Mouse (Mus musculus) left cerebral cortex, adult 11 months (tissue): Measurements from ENCODE around the gene Entpd2.

ENCODE experiments used
- DNase-seq: peaks from one replicate; pipeline ENCODE4 v3.0.0; 2022; ENCODE audit warnings: low spot score

Entpd2 gene

GRCm38 (mm10) chr2:25395721-25396596 is at the start of gene Entpd2:
TSS of gene Entpd2 (plus strand) at chr2:25395874.
- no peak for DNase-seq

- DNase-seq: no peak
Observed at GRCm38 (mm10) chr2:25348162-25348561, 47.5 kb upstream of the Entpd2 start.

- no peak for DNase-seq
Observed at GRCm38 (mm10) chr2:25349499-25349898, 46.2 kb upstream of the Entpd2 start.

GRCm38 (mm10) chr2:25350701-25351100 is 45.0 kb upstream of the Entpd2 start:
- no peak for DNase-seq

- DNase-seq: no peak
Observed at GRCm38 (mm10) chr2:25354211-25354610, 41.5 kb upstream of the Entpd2 start.

- DNase-seq: no peak
Observed at GRCm38 (mm10) chr2:25355419-25356066, 40.1 kb upstream of the Entpd2 start.

GRCm38 (mm10) chr2:25356208-25357079 is 39.2 kb upstream of the Entpd2 start, which contains the start of gene Dpp7:
TSS of gene Dpp7 (minus strand) at chr2:25356359.
- DNase-seq: peak; percentile 74

GRCm38 (mm10) chr2:25359848-25360247 is 35.8 kb upstream of the Entpd2 start:
- no peak for DNase-seq

- no peak for DNase-seq
Observed at GRCm38 (mm10) chr2:25363478-25364178, 32.0 kb upstream of the Entpd2 start.

GRCm38 (mm10) chr2:25364313-25364712 is 31.4 kb upstream of the Entpd2 start:
- DNase-seq: no peak

- no peak for DNase-seq
Observed at GRCm38 (mm10) chr2:25364761-25365090, 30.9 kb upstream of the Entpd2 start.

- peak; percentile 50 for DNase-seq
Observed at GRCm38 (mm10) chr2:25365091-25365761, 30.4 kb upstream of the Entpd2 start, which contains the start of gene Uap1l1. TSS of gene Uap1l1 (minus strand) at chr2:25365682.

- no peak for DNase-seq
Observed at GRCm38 (mm10) chr2:25369996-25370395, 25.7 kb upstream of the Entpd2 start.

GRCm38 (mm10) chr2:25371764-25372643 is 23.7 kb upstream of the Entpd2 start, which contains the start of gene Sapcd2:
TSS of gene Sapcd2 (plus strand) at chr2:25372321.
- DNase-seq: peak; percentile 77

GRCm38 (mm10) chr2:25372644-25373391 is 22.9 kb upstream of the Entpd2 start:
- no peak for DNase-seq

- DNase-seq: no peak
Observed at GRCm38 (mm10) chr2:25373431-25373830, 22.2 kb upstream of the Entpd2 start.

- no peak for DNase-seq
Observed at GRCm38 (mm10) chr2:25376589-25376988, 19.1 kb upstream of the Entpd2 start.

GRCm38 (mm10) chr2:25384492-25384891 is 11.2 kb upstream of the Entpd2 start:
- DNase-seq: no peak

GRCm38 (mm10) chr2:25391266-25391665 is 4.4 kb upstream of the Entpd2 start:
- DNase-seq: no peak
